Mouse (Mus musculus): ENCODE results near the gene Atox1.

Atox1 gene

GRCm38 (mm10) chr11:55412680-55413415 is 48.2 kb downstream of the Atox1 start:
- DNase-seq: no peak

- DNase-seq: no peak
Observed at GRCm38 (mm10) chr11:55412034-55412433, 49.0 kb downstream of the Atox1 start.

- no peak for DNase-seq
Observed at GRCm38 (mm10) chr11:55410502-55410901, 50.5 kb downstream of the Atox1 start.

GRCm38 (mm10) chr11:55410005-55410404 is 51.0 kb downstream of the Atox1 start:
- DNase-seq: no peak

- no peak for DNase-seq
Observed at GRCm38 (mm10) chr11:55407133-55407532, 53.9 kb downstream of the Atox1 start.

GRCm38 (mm10) chr11:55405601-55406469 is 55.2 kb downstream of the Atox1 start:
- peak; percentile 78 for DNase-seq

- peak; percentile 60 for DNase-seq
Observed at GRCm38 (mm10) chr11:55404659-55405457, 56.2 kb downstream of the Atox1 start.

GRCm38 (mm10) chr11:55400863-55401262 is 60.2 kb downstream of the Atox1 start:
- DNase-seq: no peak

- DNase-seq: no peak
Observed at GRCm38 (mm10) chr11:55398371-55398770, 62.7 kb downstream of the Atox1 start.

GRCm38 (mm10) chr11:55397441-55397840 is 63.6 kb downstream of the Atox1 start:
- peak; percentile 71 for DNase-seq

- DNase-seq: no peak
Observed at GRCm38 (mm10) chr11:55397036-55397435, 64.0 kb downstream of the Atox1 start.

Data from lung, postnatal 10 days (tissue).